Mouse (Mus musculus): Measurements from ENCODE around the gene Hid1. TPM values are rescaled to one million over a fixed set of nuclear protein-coding genes. Genes with fewer than 3 reads are reported as not detected.
A peak's percentile ranks its signal among the peaks of the same experiment; 100 is the strongest.

Gene Hid1
- polyA plus RNA-seq (2015; fragmentation: Nextera tagmentation; extraction: Ambion mirVana) = 44.0 and 46.2 TPM in 2 replicates

DNA sequence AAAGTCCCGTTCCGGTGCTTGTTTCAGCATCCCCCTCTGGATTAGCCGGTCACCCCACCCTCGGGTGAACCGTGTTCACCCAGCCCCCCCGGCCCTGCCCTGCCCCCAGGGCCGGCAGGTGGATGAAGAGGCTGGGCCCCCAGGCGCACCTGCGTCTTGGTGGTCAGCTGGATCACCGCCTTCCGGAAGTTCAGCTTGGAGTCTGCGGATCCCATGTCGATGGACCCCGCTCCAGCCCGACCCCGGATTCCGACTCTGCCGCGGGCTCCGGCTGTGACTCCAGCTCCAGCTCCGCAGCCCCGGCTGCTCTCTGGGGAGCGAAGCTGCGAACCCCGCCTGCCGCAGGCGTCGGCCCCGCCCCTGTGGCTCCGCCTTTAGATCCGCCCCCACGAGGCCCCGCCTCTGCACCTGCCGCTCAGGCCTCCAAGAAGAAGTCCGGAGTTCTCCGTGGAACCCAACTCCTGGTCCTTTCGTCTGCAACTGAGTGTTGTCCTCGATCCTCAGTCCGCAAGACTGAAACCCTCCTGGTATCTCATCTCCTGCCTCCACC lies at the start of gene Hid1:
Hid1 (minus strand) TSS at position 362 of the 550 bp plus-strand sequence.
- peaks cover 15% of the 10 kb centered on the region for H3K27me3 ChIP-seq (ENCODE audit: control insufficient read depth, insufficient read depth, low read length)

DNA sequence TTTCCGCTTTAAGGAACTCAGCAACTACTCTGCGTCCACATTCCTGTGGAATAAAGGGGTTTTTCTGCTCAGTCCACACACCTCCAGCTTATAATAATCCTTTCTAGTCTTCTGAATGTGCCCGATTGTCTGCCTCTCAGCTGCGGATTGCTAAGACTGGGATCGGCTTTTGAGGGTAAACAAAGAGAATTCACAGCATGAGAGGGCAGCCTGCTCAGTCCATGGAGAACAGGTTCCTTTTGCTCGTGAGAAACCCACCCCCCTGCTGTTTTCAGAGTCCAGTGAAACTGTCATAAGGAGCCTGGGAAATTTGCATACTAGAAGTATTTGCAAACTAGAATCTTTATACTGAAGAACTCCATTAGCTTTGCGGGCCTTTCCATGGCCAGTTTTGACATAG lies 42.0 kb upstream of the Hid1 start:
- 71% methylated on average over 7 of the region's 7 CpGs for WGBS
- ATAC-seq (ENCODE audit: insufficient read depth, low FRiP score) = no peak
- Histone ChIP-seq H3K4me2 (ENCODE audit: low read depth, low read length) (no peak overlapping the region), H3K9ac (ENCODE audit: low read length) (no peak overlapping the region), H3K4me3 (replicated peaks; ENCODE audit: low read length) (no peak overlapping the region), H3K27me3 (ENCODE audit: control insufficient read depth, insufficient read depth, low read length) (no peaks in the 10 kb centered on the region), H3K4me1 (ENCODE audit: control insufficient read depth, insufficient read depth, low read length) (peaks cover 16% of the 10 kb centered on the region), H3K9me3 (replicated peaks; ENCODE audit: control insufficient read depth, low read length) (no peaks in the 10 kb centered on the region), H3K27ac (ENCODE audit: low read length) (no peak overlapping the region), H3K36me3 (ENCODE audit: control insufficient read depth, insufficient read depth, low read length) (0 out of 2 replicates have a peak, but pooled peaks cover 4% of the 10 kb centered on the region)

More for the DNA sequence above, at the start of gene Hid1:
- Histone ChIP-seq H3K27ac (ENCODE audit: low read length) (peak within 1 kb of the TSS; percentile 62), H3K4me2 (ENCODE audit: low read depth, low read length) (peak within 1 kb of the TSS; percentile 82), H3K9me3 (replicated peaks; ENCODE audit: control insufficient read depth, low read length) (no peaks in the 10 kb centered on the region), H3K36me3 (ENCODE audit: control insufficient read depth, insufficient read depth, low read length) (no peaks in the 10 kb centered on the region), H3K4me3 (replicated peaks; ENCODE audit: low read length) (peak within 1 kb of the TSS; percentile 63), H3K4me1 (ENCODE audit: control insufficient read depth, insufficient read depth, low read length) (peaks cover 33% of the 10 kb centered on the region), H3K9ac (ENCODE audit: low read length) (peak within 1 kb of the TSS; percentile 77)
- peak; percentile 75 for ATAC-seq (ENCODE audit: insufficient read depth, low FRiP score)
- under 1% methylated on average over 39 of the region's 39 CpGs for WGBS

DNA sequence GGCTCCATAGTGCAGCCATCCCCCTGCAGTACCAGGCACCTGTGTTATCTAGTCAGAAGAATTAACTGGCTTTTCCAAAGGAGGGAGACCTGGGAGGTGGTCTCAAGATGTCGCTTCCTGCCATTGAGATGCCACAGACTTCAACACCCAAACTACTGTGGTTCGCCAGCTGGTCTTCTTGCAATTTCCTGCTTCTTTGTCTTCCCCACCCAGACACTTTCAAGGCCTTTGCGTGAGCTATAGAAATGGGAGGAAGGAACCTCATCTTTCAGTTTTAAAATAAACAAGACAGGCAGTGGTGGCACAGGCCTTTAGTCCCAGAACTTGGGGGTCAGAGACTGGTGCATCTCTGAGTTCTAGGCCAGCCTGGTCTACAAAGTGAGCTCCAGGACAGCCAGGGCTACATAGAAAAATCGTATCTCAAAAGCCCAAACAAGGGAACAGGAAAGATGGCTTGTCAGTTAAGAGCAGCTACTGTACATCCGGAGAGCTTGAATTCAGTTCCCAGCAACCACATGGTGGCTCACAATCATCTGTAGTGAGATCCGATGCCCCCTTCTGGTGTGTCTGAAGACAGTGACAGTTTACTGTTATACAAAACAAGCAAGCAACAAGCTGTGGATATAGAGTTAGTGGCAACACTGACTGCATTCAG lies 40.8 kb upstream of the Hid1 start:
- H3K4me3 ChIP-seq (replicated peaks; ENCODE audit: low read length) = no peak overlapping the region
- no peaks in the 10 kb centered on the region for H3K27me3 ChIP-seq (ENCODE audit: control insufficient read depth, insufficient read depth, low read length)
- no peak overlapping the region for H3K4me2 ChIP-seq (ENCODE audit: low read depth, low read length)
- H3K4me1 ChIP-seq (ENCODE audit: control insufficient read depth, insufficient read depth, low read length) = peaks cover 22% of the 10 kb centered on the region
- H3K9me3 ChIP-seq (replicated peaks; ENCODE audit: control insufficient read depth, low read length) = no peaks in the 10 kb centered on the region
- H3K9ac ChIP-seq (ENCODE audit: low read length) = no peak overlapping the region
- 75% methylated on average over 6 of the region's 6 CpGs for WGBS
- peak overlapping the region; percentile 30; the same call in 1 of the 2 replicates for H3K27ac ChIP-seq (ENCODE audit: low read length)
- ATAC-seq (ENCODE audit: insufficient read depth, low FRiP score) = no peak
- H3K36me3 ChIP-seq (ENCODE audit: control insufficient read depth, insufficient read depth, low read length) = 0 out of 2 replicates have a peak, but pooled peaks cover 4% of the 10 kb centered on the region

DNA sequence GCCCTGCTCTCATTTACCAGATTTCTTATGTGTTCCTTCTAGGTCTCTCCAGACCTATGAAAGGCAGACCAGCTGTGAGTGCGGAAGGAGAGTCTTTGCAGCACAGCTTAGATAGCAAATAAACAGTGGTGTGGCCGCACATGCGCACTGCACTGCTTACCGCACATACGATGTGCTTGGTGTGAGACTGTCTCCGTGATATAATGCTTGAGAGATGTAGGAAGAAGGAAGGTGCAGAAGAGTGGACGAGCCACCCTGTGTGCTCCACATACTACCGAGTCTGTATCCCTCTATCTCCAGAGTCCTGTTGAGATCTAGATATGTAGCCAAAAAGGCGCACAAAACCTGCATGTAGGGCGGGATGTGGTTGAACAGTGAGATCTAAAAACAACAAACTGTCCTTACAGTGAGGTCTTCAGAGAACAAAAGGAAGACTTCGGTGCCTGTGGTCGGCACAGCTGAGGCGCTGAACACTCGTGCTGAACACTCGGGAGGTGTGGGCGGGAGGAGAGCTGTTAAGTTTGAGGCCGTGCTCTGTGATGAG lies 39.4 kb upstream of the Hid1 start:
- H3K36me3 ChIP-seq (ENCODE audit: control insufficient read depth, insufficient read depth, low read length) = 0 out of 2 replicates have a peak, but pooled peaks cover 4% of the 10 kb centered on the region

DNA sequence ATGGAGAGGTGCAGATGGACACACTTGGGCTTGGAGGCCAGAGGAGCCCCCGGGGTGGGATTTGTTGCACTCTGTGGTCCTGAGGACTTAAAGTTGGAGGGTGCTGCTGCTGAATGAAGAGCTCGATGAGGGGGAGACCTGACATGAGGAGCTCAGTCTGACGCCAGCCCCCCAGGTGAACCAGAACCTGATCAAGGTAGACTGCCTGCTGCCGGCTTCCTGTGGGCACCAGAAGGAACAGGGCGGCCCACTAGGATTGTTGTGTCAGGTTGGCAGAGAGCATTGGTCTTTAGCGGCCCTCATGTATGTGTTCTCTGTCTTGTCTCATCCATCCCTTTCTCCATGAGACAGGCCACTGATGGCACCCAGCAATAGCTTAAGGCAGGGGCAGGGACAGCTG lies 38.2 kb upstream of the Hid1 start:
- Histone ChIP-seq H3K9me3 (replicated peaks; ENCODE audit: control insufficient read depth, low read length) (no peaks in the 10 kb centered on the region), H3K27me3 (ENCODE audit: control insufficient read depth, insufficient read depth, low read length) (no peaks in the 10 kb centered on the region), H3K4me1 (ENCODE audit: control insufficient read depth, insufficient read depth, low read length) (peaks cover 10% of the 10 kb centered on the region), H3K36me3 (ENCODE audit: control insufficient read depth, insufficient read depth, low read length) (0 out of 2 replicates have a peak, but pooled peaks cover 4% of the 10 kb centered on the region), H3K4me3 (replicated peaks; ENCODE audit: low read length) (no peak overlapping the region), H3K9ac (ENCODE audit: low read length) (no peak overlapping the region), H3K27ac (ENCODE audit: low read length) (no peak overlapping the region), H3K4me2 (ENCODE audit: low read depth, low read length) (no peak overlapping the region)
- 95% methylated on average over 6 of the region's 6 CpGs for WGBS
- no peak for ATAC-seq (ENCODE audit: insufficient read depth, low FRiP score)

More for the DNA sequence above, 39.4 kb upstream of the Hid1 start:
- no peaks in the 10 kb centered on the region for H3K9me3 ChIP-seq (replicated peaks; ENCODE audit: control insufficient read depth, low read length)
- no peak overlapping the region for H3K4me3 ChIP-seq (replicated peaks; ENCODE audit: low read length)
- H3K9ac ChIP-seq (ENCODE audit: low read length) = no peak overlapping the region
- no peak overlapping the region for H3K4me2 ChIP-seq (ENCODE audit: low read depth, low read length)
- H3K27ac ChIP-seq (ENCODE audit: low read length) = no peak overlapping the region
- peaks cover 17% of the 10 kb centered on the region for H3K4me1 ChIP-seq (ENCODE audit: control insufficient read depth, insufficient read depth, low read length)
- 94% methylated on average over 17 of the region's 17 CpGs for WGBS
- ATAC-seq (ENCODE audit: insufficient read depth, low FRiP score) = no peak
- no peaks in the 10 kb centered on the region for H3K27me3 ChIP-seq (ENCODE audit: control insufficient read depth, insufficient read depth, low read length)

DNA sequence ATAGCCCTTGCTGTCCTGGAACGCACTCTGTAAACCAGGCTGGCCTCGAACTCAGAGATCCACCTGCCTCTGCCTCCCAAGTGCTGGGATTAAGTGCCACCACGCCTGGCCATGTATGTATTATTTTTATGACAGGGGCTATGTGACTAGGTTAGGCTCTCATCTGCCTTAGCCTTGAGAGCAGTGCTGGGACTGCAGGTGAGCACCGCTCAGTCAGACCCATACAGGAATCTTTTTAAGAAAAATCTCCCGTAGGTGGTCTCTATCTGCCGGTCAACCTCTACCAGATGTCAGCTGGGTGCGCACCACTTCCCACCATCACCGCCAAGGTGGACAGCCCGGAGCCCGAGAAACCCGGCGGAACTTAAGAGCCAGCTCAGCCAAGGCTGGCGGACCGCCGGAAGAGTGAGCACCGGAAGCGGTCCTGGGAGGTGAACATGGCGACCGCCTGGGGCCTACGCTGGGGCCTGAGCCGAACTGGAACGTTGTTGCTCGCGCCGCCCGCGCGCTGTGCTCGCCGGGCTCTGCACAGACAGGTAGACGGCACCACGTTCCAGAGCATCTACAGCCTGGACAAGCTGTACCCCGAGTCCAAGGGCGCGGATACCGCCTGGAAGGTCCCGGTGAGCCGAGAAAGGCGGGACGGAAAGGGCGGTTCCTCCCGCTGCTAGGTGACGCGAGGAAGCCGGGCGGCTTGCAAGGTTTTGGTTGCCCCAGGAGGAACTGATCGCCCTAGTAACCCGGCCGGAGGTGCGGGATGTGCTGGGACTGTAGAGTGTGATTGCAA lies 36.0 kb upstream of the Hid1 start, which contains the start of gene Mrpl58:
Mrpl58 (plus strand) TSS at position 415 of the 787 bp plus-strand sequence.
- H3K9ac ChIP-seq (ENCODE audit: low read length) = peak within 1 kb of the TSS; percentile 91
- peak within 1 kb of the TSS; percentile 72 for H3K4me3 ChIP-seq (replicated peaks; ENCODE audit: low read length)
- 0 out of 2 replicates have a peak, but pooled peaks cover 4% of the 10 kb centered on the region for H3K36me3 ChIP-seq (ENCODE audit: control insufficient read depth, insufficient read depth, low read length)
- peak within 1 kb of the TSS; percentile 88 for H3K27ac ChIP-seq (ENCODE audit: low read length)
- H3K4me2 ChIP-seq (ENCODE audit: low read depth, low read length) = peak within 1 kb of the TSS; percentile 89
- peaks cover 10% of the 10 kb centered on the region for H3K4me1 ChIP-seq (ENCODE audit: control insufficient read depth, insufficient read depth, low read length)
- peak; percentile 90 for ATAC-seq (ENCODE audit: insufficient read depth, low FRiP score)
- no peaks in the 10 kb centered on the region for H3K9me3 ChIP-seq (replicated peaks; ENCODE audit: control insufficient read depth, low read length)
- no peaks in the 10 kb centered on the region for H3K27me3 ChIP-seq (ENCODE audit: control insufficient read depth, insufficient read depth, low read length)
- 3% methylated on average over 50 of the region's 50 CpGs for WGBS

DNA sequence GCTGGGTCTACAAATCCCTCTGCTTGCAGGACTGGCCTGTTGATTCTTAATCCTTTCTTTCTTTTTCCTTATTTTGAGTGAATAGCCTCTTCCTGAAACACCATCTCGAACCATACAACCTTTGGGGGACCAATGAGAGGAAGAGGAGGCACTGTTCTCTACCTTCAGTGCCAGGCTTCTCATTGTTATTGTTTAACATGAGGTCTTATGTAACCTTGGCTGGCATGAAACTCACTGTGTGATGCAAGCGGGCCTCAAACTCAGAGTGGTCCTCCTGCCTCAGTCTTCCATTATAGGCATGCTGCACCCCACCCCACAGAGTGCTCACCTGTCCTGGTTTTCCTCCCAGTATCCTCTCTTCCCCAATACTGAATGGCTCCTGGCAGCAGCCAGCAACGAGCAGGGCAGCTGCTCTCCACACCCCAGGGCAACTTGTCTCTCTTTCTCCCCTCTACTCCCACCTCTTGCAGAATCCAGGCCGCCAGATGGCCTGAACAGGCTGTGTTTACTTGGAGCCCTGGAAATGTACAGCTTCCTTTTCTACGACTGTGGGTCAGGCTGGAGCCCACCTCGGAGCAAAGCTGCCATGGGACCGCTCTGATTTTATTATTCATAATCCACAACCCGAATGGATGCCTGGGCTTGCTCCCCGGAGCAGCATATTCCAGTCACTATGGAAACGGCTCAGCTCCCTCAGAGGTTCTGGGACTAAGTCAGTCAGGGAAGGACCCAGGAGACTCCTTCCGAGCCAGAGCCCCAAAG lies 33.3 kb upstream of the Hid1 start:
- WGBS = 43% methylated on average over 11 of the region's 11 CpGs
- no peaks in the 10 kb centered on the region for H3K9me3 ChIP-seq (replicated peaks; ENCODE audit: control insufficient read depth, low read length)
- H3K4me2 ChIP-seq (ENCODE audit: low read depth, low read length) = no peak overlapping the region
- H3K4me3 ChIP-seq (replicated peaks; ENCODE audit: low read length) = no peak overlapping the region
- H3K27me3 ChIP-seq (ENCODE audit: control insufficient read depth, insufficient read depth, low read length) = no peaks in the 10 kb centered on the region
- H3K36me3 ChIP-seq (ENCODE audit: control insufficient read depth, insufficient read depth, low read length) = no peaks in the 10 kb centered on the region
- no peak overlapping the region for H3K27ac ChIP-seq (ENCODE audit: low read length)
- no peak overlapping the region; the same call in 1 of the 2 replicates for H3K9ac ChIP-seq (ENCODE audit: low read length)
- no peak for ATAC-seq (ENCODE audit: insufficient read depth, low FRiP score)
- peaks cover 10% of the 10 kb centered on the region for H3K4me1 ChIP-seq (ENCODE audit: control insufficient read depth, insufficient read depth, low read length)

DNA sequence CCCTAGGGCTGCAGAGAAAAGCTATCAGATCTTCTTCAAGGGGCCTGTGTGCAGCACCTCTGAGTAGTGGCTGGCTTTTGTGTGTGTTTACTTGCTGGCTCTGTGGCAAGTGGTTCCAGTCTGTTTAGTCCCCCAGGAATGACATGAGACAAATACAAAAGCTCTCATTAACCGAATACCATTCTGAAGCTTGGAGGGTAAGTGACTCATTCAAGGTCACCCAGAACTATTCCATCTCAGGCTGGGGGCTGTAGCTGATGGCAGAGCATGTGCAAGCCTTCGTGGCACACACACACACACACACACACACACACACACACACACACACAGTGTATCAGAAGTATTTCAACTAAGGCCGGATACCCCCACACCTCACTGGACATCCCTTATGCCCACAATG lies 32.6 kb upstream of the Hid1 start:
- Histone ChIP-seq H3K9me3 (replicated peaks; ENCODE audit: control insufficient read depth, low read length) (no peaks in the 10 kb centered on the region), H3K36me3 (ENCODE audit: control insufficient read depth, insufficient read depth, low read length) (no peaks in the 10 kb centered on the region), H3K4me2 (ENCODE audit: low read depth, low read length) (no peak overlapping the region), H3K27me3 (ENCODE audit: control insufficient read depth, insufficient read depth, low read length) (no peaks in the 10 kb centered on the region), H3K27ac (ENCODE audit: low read length) (no peak overlapping the region), H3K9ac (ENCODE audit: low read length) (no peak overlapping the region), H3K4me1 (ENCODE audit: control insufficient read depth, insufficient read depth, low read length) (peaks cover 10% of the 10 kb centered on the region), H3K4me3 (replicated peaks; ENCODE audit: low read length) (no peak overlapping the region)
- WGBS = 64% methylated on average over 3 of the region's 3 CpGs
- no peak for ATAC-seq (ENCODE audit: insufficient read depth, low FRiP score)

Measured in stomach, embryonic 16.5 days (tissue).